Mouse (Mus musculus): ENCODE measurements around the gene Scn5a.

DNA sequence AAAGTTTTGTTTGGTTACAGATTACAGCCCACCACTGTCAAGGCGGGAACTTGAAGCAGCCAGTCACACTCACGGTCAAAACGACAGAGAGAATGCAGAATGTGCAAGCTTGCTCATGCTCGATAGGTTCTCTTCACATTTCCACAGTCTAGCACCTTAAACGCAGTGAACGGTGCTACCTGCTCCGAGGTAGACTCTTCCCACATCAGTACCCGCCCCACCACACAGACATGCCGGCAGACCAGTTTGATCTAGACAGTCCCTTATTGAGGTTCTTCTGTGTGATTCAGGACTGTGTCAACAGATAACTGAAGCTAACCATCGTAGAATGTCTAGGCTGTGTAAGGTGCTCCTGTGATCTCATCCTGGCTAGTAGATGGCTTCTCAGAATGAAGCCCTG is 19.7 kb upstream of the Scn5a start:
- no peak for TF ChIP-seq CTCF (IDR thresholded peaks at IDR 0.05)
- TF ChIP-seq POLR2A (IDR thresholded peaks at IDR 0.05; ENCODE audit: insufficient read depth, low read depth, low read length): no peak
- TF ChIP-seq EP300 (IDR thresholded peaks at IDR 0.05; ENCODE audit: insufficient read depth, low read depth, low read length): no peak
